Mouse (Mus musculus): ENCODE measurements around the gene Ereg. TPM values are rescaled to one million over a fixed set of nuclear protein-coding genes. Genes with fewer than 3 reads are reported as not detected.
A peak's percentile ranks its signal among the peaks of the same experiment; 100 is the strongest.

Ereg gene
- total RNA-seq, 2 experiments from 2014 or later: not detected

DNA sequence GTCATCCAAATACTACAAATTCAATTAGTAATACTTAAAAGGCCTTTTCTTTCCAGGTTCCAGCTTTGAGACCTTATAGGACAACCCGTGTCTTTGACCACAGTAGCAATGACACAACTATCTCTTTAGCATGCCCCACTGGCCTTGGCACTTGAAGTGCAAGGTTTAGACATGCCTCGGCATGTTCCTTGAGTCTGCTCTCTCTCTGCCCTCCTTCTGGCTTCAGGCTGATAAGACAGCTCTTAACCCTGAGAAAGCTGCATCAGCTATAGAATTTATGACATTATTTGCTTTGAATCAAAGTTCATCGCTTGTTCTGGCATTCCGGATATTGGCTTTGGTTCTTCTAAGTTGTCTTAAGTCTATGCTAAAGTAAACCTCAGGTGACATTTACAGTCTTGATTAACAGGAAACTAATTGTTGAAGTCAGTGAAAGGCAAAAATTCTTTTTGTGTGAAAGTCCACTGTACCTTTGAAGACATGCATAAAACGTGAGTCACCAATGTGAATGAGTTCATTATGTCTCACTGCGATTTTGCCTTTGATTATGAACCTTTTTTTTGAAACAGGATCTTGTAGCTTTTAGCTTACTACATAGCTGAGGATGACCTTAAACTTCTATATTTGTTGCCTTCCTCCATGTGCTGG, 35.7 kb downstream of the Ereg start:
- no peak for ATAC-seq (ENCODE audit: poor library complexity, severe bottlenecking)

DNA sequence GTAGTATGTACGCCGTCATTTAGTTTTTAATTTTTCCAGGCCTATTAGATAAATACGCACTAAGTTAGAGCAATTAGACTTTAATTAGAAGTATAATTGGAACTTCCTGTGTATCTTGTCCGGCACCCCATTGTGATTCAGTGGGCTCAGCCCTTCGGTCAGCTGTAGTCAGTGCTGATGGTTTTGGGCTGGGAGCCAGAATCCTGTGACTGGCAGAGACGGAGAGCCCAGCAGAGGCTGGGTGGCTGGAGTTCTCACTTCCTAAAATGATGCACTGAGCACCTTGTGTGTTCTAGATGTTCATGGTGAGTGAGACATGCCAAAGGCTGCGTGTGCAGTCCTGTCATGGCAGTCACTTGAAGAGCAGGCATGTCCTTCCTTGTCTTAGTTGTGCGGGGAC, 36.6 kb downstream of the Ereg start:
- ATAC-seq (ENCODE audit: poor library complexity, severe bottlenecking): 0 out of 2 replicates have a peak, but pooled peaks have one; percentile 32

DNA sequence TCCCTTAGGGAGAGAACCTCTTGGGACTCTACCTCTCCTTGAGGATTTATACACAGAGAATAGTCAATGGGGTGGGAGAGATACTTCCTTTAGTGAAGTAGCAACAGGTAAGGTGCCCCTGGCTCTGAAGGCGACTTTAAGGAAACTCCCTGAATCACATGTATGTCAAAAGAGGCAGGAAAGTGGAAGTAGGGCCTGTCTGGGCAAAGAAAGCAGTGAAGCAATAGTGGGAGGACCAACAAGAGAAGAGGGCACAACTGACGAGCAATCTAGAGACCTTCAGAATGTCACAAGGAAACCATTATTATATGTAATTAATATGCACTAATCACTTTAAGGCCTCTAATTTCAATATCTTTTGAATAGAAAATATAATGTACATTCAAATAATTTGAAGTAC, 39.5 kb downstream of the Ereg start:
- ATAC-seq (ENCODE audit: poor library complexity, severe bottlenecking): peak; percentile 85

DNA sequence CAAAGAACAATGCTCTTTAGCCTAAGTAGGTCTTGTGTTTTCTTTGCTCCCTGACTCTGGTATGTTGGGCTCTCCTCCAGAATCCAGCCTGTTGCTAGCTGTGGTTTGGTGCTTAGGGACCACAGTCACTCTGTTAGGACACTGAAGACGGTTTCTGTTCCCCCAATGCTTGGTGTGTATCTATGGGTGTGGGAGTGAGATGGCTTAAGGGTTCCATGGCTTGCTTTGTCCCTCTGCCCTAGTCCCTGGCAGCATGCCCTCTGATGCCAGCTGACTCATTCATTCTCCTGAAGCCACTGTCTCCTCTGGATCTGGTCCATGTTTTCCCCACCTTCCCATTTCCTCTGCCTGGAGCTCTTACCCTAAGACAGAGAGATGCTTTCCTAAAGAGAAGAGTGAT, 40.2 kb downstream of the Ereg start:
- peak; percentile 75 for ATAC-seq (ENCODE audit: poor library complexity, severe bottlenecking)

DNA sequence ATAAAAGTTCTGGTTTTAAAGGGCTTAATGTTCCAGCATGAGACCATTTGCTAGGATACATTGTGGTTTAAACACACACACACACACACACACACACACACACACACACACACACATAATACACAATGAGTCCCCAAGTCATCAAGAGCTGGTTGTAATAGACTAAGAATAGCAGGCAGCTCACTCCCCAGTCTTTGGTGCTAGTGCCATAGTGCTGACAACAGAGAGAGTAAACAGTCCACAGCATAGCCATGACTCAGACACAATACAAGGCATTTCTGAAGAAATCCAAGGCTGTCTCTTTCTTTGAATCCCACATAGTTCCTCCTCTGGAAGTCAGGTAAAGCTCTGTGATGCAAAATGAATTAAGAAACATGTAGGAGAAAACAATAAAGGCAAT, 44.2 kb downstream of the Ereg start:
- ATAC-seq (ENCODE audit: poor library complexity, severe bottlenecking): no peak

DNA sequence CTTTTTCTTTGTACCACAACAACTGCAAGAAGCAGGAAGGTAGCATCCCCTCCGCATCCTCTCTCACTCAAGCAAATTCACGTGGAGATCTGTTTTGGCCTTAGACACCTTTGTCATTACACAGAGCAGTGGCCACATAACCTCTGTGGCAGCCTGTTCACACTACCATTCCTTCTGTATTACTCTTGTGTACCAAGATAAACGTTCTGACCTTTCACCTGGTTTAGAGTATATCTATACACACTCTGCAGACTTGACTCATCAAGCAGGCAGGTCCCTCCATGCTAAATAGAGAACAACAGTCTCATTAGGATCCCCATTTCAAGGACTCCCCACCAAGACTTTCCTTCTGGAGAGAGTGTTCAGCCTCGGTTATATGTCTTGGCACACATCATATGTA, 49.0 kb downstream of the Ereg start:
- ATAC-seq (ENCODE audit: poor library complexity, severe bottlenecking): no peak

DNA sequence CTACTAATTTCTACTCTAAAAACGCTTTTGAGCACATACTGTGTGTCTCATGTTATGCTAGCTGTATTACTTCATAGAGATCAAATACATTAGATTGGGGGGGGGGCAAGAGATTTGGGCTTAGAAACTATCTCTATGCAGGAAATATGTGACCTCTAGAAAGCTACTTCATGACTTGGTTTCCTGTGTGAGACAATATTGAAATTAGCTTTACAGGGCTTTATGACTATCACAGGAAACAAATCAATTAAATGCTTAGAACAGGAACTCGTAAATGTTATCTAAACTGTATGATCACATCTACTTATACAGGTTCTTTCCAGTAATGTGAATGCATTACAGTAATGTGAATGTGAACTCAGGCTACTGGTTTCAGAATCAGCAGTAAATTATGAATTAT, 49.7 kb downstream of the Ereg start:
- no peak for ATAC-seq (ENCODE audit: poor library complexity, severe bottlenecking)

DNA sequence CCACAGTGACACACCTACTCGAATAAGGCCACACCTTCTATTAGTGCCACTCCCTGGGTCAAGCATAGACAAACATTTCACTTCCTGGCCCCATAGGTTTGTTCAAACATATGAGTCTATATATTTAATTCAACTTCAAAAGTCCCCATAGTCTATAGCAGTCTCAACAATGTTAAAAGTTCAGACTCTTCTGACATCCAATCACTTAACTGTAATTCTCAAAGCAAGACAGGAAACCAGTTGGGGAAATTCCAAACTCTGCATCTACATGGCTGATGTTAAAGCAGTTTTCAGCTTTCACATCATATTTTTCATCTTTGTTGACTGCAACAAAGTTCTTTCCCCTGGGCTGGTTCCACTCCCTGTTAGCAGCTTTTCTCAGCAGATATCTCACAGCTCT, 52.2 kb downstream of the Ereg start:
- ATAC-seq (ENCODE audit: poor library complexity, severe bottlenecking): no peak

DNA sequence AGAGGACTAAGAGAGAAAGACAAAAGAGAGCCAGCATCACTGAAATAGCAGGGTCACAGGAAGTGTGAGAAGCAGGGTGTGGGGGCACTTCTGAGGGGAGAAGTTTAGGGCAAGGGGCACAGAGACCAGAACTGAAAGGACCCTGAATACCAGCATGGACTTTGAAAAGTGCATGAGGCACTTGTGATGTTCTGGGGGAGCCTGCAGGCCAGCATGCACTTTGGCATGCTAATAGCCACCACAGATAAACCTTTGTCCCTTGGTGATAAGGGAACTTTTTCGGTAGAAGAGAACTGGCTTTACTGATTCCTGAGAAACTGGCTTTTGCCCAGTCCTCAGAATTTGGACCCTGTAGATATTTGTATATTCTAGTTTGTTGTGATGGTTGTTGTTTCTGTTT, 60.5 kb downstream of the Ereg start:
- no peak for ATAC-seq (ENCODE audit: poor library complexity, severe bottlenecking)

DNA sequence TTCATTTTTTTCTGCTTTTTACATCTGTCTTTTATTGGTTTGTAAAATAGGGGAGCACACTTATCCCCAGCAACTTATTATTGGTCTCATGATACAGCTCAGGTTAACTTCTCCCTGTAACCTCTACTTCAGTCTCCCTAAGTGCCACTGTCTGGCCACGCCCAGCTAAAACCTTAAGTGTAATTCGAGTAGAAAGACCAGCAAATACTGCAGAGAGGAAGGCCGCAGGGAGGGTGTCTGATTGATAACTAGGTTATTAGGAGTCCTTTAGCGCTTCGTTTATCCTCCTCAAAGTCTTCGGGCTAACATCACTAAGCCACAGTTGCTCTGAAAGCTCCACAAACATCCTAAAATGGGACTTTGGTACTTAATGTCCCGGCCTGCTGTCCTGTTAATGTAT, 64.5 kb downstream of the Ereg start:
- ATAC-seq (ENCODE audit: poor library complexity, severe bottlenecking): no peak

DNA sequence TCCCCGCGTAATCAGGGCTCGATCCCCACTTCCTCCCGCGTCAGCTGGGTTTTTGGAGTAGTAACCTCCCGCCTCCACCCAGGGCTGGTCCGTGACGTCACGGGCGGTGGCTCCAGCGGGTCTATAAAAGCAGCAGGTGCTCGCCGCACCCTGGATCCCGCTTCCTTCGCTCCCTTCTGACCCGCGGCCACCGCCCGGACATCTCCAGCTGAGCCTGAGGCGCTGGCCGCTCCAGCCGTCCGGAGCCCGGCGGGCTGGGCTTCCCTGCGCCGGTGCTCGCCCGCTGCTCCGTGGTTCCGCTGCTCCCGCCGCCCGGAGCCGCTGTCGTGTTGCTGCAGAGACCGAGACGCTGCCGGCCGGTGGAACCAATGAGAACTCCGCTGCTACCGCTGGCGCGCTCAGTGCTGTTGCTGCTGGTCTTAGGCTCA, 65.0 kb downstream of the Ereg start, which contains the start of gene Areg:
Gene Areg (plus strand): TSS at position 154 of the 428 bp plus-strand sequence.
- peak; percentile 77 for ATAC-seq (ENCODE audit: poor library complexity, severe bottlenecking)

DNA sequence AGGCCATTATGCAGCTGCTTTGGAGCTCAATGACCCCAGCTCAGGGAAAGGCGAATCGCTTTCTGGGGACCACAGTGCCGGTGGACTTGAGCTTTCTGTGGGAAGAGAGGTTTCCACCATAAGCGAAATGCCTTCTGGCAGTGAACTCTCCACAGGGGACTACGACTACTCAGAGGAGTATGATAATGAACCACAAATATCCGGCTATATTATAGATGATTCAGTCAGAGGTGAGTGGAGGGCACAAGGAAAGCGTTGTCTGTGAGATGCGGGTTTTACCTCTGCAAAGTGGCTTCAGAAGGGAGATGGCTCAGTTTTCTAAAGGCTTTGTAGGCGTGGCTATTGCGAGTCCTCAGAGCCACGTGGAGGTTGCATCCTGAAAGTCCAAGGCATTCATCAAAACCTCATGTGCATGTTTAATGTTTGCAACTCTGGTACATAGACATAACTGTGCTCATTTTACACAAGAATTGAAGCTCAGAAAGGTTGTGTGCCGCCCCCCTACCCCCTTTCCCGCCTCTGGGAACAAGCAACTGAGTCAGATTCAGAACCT, 66.5 kb downstream of the Ereg start:
- no peak for ATAC-seq (ENCODE audit: poor library complexity, severe bottlenecking)

Other genes starting within 250 kb of the Ereg start
- 0.36 TPM in 1 of 2 replicates, not detected in the other for gene Cxcl1, start 183.4 kb upstream of the Ereg start, total RNA-seq (2015)
- 0.16 and 0.70 TPM in 2 replicates for gene Cxcl1, start 183.4 kb upstream of the Ereg start, total RNA-seq (2017)
- gene Cxcl2, start 170.8 kb upstream of the Ereg start, total RNA-seq (2015): 12.9 and 38.9 TPM in 2 replicates
- gene Cxcl2, start 170.8 kb upstream of the Ereg start, total RNA-seq (2017): 19.7 and 51.7 TPM in 2 replicates
- 3.3 and 4.4 TPM in 2 replicates for gene Mthfd2l, start 143.5 kb upstream of the Ereg start, total RNA-seq (2015)
- 3.2 and 9.7 TPM in 2 replicates for gene Mthfd2l, start 143.5 kb upstream of the Ereg start, total RNA-seq (2017)
- gene Epgn, start 47.2 kb upstream of the Ereg start, total RNA-seq (2015): not detected in 2 replicates
- not detected in 2 replicates for gene Epgn, start 47.2 kb upstream of the Ereg start, total RNA-seq (2017)
- 0.39 and 0.60 TPM in 2 replicates for gene Areg, start 65.0 kb downstream of the Ereg start, total RNA-seq (2015)
- not detected in 2 replicates for gene Areg, start 65.0 kb downstream of the Ereg start, total RNA-seq (2017)